Mouse (Mus musculus) kidney, adult 8-10 months (tissue): ENCODE data around the gene Hk2.
A peak's percentile ranks its signal among the peaks of the same experiment; 100 is the strongest.

Source experiments
- DNase-seq, 2 experiments: peaks; one replicate each; pipeline ENCODE4 v3.0.0; 2022

Gene Hk2

GRCm38 (mm10) chr6:82774321-82774764 lies at the start of gene Hk2:
TSS of gene Hk2 (minus strand) at chr6:82774454.
- DNase-seq = peak; percentile 45 to 53

- no peak for DNase-seq
Measured at GRCm38 (mm10) chr6:82821758-82822253, 47.6 kb upstream of the Hk2 start.

DNA sequence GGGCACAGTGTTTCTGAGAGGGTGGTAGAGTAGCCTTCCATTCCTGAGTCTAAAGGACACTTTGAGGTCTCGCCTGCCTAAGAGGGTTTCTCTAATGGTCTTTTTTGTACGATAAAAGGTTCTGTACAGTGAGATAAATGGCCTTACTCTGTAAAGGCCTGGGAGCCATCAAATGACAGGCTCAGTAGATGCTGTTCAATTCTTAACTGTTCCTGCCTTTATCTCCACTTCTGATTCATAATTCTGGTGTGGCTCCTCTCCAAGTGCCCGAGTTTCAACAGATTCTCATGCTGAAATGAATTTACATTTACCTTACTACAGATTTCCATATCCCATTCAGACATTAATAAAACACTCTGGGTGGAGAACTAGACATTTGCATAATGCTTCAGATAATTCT lies 46.5 kb upstream of the Hk2 start:
- no peak for DNase-seq

GRCm38 (mm10) chr6:82814821-82815220 lies 40.6 kb upstream of the Hk2 start:
- no peak for DNase-seq

GRCm38 (mm10) chr6:82807984-82808700 lies 33.9 kb upstream of the Hk2 start:
- no peak for DNase-seq

- DNase-seq = no peak
Measured at GRCm38 (mm10) chr6:82806971-82807370, 32.7 kb upstream of the Hk2 start.

DNA sequence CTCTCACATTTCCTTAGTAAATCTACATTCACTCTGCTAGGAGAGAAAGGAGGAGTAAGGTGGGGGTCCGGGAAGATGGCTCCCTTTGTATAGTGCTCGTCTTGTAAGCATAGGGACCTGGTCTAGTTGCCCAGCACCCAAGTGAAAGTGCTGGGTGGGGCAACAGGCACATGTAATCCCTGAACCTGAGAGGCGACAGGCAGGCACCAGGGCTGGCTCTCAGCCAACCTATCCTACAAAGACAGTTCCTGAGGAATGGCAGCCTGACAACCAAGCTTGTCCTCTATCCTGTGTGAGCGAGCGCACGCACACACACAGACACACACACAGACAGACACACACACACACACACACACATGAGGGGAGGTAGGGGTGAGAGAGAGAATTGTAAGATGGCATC lies 32.2 kb upstream of the Hk2 start:
- no peak for DNase-seq

DNA sequence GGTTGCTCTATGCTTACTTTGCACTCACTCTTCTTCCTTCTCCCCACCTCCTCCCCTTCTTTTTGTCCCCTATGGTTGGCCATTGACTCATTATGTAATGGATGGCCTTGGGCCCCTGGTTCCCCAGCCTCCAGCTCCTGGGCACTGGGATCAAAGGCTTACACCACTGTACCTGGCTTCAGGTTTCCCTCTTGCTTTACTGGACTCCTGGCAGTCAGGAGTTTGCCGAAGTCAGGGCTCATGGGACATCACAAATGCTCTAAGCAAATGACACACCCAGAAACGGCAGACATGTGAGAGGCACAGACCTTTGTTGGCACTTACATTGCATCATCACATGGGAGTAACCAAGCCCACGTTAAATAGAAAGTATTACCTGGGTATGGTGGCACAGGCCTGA lies 31.6 kb upstream of the Hk2 start:
- no peak for DNase-seq

DNA sequence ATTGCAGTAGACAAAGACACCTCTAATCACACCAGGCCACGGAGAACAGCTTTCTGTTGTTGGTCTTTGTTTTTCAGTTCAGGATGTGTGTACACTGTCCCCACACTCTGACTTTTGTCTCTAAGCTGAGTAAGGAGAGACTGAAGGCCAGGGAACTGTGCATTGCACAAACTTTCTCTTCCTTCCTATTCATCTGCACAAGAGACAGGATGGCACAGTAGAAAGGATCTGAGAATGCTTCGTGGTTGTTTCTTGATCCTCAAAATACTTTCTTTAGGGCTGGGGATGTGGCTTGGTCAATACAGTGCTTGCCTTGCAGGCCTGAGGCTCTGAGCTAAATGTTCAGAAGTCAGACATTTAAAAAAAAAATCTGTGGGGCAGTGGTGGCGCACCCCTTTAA lies 30.7 kb upstream of the Hk2 start:
- DNase-seq = no peak

DNA sequence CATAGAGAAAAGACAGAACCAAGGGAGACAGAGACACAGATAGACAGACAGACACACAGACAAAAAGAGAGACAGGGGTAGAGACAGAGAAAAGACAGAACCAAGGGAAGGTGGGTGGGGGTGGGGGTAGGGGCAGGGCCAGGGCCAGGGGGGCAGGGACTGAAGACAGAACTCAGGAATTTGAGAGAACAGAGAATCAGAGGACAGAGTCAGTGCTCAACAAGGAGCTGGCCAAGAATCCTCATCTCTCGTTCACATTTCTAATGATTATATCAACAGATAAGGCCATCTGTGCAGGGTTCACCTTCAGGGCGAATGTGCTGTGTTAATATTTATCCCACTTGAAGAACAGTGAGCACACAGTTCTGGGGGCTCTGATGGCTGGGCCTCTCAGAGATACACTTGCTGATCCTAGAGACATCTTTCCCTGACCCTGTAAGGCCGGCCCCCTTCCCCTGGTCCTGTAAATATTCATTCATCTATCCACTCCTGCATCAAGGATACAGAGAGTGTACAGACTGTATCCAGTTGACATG lies 24.0 kb upstream of the Hk2 start:
- no peak for DNase-seq

DNA sequence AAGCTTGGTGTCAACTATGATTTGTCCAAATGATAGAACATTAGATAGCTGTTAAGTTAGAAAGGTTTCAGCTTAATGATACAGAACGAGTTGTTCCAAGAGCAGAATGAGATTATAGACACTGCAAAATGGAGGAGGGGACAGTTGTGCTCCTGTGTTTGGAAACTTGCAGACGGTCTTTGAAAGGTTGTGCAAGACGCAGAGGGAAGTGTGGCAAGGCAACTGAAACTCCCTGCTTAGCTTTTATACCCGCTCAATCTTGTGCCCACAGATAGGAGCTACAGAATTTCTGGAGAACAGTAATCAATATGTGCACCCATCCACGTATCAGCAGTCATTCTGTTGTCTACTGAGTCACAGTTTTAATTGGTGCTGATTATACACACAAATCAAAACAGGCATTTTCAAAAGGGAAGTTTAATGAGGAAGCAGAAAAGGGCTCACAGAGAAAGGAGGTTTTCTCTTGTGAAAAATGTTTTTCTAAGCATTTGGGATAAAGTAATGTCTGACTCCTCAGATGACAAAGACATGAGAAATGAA lies 23.1 kb upstream of the Hk2 start:
- no peak for DNase-seq

DNA sequence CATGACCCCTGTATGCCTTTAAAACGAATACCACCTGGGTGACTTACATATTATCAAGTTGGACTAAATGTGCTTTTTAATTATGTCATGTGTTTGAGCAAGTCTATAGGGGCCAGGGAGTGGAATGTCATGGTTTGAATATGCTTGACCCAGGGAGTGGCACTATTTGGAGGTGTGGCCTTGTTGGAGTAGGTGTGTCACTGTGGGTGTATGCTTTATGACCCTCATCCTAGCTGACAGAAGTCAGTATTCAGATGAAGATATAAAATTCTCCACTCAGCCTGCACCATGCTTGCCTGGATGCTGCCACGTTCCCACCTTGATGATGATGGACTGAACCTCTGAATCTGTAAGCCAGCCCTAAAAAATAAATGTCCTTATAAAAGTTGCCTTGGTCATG lies 16.6 kb upstream of the Hk2 start:
- no peak for DNase-seq

- DNase-seq = no peak
Measured at GRCm38 (mm10) chr6:82783906-82784305, 9.7 kb upstream of the Hk2 start.

DNA sequence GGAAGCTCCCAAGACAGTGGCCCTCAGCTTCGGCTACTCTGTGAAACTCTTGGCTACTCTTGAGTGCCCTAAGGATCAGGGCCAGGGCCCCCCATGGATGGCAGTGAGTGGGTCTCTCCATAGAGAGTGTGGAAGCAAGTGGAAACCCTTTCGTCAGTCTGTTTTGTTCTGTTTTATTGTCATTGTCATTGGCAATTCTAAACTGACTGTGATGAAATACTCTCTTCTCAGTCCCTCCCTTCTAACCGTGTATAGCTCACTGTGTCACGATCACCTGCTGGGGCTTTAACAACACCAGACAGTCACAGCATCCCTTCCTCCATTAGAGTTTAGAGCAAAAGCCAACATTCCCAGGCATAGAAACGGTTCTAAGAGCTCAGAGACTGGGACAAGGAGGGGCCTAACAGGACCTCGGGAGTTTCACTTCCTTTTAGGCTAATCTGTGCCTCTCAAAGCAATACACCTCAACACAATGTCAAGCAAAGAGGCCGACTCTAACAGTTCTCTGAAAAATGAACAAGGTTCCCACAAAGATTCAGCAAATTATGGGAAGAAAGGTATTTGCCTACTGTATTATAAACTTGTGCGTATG lies 6.6 kb upstream of the Hk2 start:
- DNase-seq = no peak

- DNase-seq = no peak
Measured at GRCm38 (mm10) chr6:82780369-82780768, 6.1 kb upstream of the Hk2 start.

- no peak for DNase-seq
Measured at GRCm38 (mm10) chr6:82777124-82777654, 2.9 kb upstream of the Hk2 start.

DNA sequence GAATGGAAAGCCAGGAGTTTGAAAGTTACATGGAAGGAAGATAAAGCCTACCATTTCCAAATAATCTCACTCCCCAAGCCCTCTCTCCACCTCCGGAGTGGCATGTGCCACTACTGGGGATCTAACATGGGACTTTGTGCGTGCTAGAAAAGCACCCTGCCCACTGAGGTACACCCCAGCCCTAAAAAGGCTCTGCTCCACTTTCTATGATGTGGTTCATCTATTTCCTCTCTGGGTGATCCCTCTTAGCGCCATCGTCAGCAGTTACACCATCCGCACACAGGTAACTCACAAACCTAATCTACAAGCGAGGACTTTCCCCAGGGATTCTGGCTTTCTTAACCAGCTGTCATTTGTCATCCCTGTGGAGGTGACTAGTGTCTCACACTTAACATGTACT lies 1.1 kb upstream of the Hk2 start:
- no peak for DNase-seq

- DNase-seq = peak in 1 of 2 experiments; percentile 4
Measured at GRCm38 (mm10) chr6:82773261-82774131, 758 bp downstream of the Hk2 start.

DNA sequence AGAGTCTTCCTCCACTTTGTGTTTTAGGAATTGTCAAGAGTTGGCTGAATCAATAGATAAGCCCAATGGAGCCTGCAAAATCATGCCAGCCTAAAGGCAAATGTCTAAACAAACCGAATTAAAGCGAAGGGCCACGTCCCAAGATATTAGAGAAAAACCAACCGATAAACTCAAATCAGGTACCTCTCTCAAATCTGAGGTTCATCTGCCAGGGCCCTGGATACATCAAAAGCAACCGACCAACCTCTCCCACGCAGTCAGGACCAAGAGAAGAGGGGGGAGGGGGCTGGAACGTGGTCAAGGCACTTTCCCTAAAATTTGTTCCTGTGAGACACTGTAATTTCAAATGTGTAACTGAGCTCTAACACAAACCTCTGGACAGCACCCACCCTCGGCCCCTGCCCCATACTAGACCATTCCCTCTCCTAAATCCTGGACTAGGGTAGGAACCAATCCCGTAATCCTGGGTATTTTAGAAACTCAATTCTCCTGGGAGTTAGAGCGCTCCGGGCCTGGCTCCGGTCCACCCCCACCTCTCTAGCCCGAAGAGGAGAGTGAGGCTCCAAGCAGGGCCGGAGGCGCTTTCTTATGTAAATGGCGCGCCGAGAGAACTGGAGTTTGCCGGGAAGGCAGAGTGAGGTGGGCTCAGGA lies 1.7 kb downstream of the Hk2 start:
- no peak for DNase-seq

DNA sequence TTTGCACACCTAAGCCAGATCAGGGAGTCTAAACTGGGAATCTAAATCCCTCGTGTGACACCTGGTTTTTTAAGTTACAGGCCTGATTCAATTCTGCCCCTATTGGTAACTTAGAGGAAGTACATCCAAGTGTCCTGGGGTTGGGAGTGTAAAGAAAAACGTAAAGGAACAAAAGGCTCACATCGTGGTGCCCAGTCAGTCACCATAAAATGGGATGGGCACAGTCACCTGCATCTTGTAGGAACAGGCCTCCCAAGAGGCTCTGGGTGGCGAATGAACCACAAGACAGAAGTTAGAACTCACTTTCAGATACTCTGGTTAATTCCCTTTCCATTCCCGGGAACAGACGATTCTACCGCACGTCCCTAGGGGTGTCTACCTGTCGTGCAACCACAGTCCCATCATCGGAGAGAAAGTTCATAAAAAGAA lies 2.3 kb downstream of the Hk2 start:
- no peak for DNase-seq

GRCm38 (mm10) chr6:82771059-82771458 lies 3.2 kb downstream of the Hk2 start:
- DNase-seq = no peak

DNA sequence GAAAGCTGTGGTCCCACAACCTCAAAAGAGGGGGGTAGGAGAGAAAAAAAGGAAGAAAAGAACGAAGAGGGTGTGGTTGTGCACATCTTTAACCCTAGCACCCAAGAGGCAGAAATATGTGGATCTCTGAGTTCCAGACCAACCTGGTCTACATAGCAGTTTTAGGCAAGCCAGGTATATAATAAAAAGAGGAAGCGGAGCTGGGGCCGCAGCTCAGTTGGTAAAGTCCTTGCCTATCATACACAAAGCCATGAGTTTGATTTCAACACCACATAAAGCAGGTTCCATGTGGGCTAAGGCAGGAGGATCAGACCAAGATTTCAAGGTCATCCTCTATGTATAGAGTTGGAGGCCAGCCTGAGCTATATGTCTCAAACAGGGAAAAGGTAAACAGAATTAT lies 4.0 kb downstream of the Hk2 start:
- DNase-seq = no peak
